Mouse (Mus musculus) limb, embryonic 14.5 days (tissue): Measurements from ENCODE around the gene Camk2b. TPM values are rescaled to one million over a fixed set of nuclear protein-coding genes. Genes with fewer than 3 reads are reported as not detected.
"Not testable (repeated sequence)": the region's sequence is repeated elsewhere in the genome, so short reads cannot be mapped to it uniquely, and the experiment has no call there.

Experiments
- ATAC-seq: fragments of 200-750 bp; cut with Nextera tagmentation; 2 replicates; pipeline ENCODE4 v1.8.0; 2017; ENCODE audit warnings: low read depth, moderate number of reproducible peaks, moderate TSS enrichment; ENCODE audit not compliant: low FRiP score
- DNase-seq: peaks from one replicate; pipeline ENCODE4 v3.0.0-alpha.2; 2015; ENCODE audit warnings: low spot score
- H3K27ac ChIP-seq: fragments of 300-500 bp; sonication (generic); replicated peaks from 2 replicates; pipeline ENCODE4 v1.5.1; 2014; ENCODE audit warnings: low read depth, mild to moderate bottlenecking, low read length, moderate library complexity, mixed read lengths
- H3K27me3 ChIP-seq: fragments of 300-500 bp; sonication (generic); 2 replicates; pipeline ENCODE4 v1.6.1; 2014; ENCODE audit warnings: low read length, mixed read lengths; ENCODE audit not compliant: control insufficient read depth, insufficient read depth
- H3K36me3 ChIP-seq: fragments of 300-500 bp; sonication (generic); 2 replicates; pipeline ENCODE4 v1.6.1; 2014; ENCODE audit warnings: mild to moderate bottlenecking, low read length, moderate library complexity, mixed read lengths; ENCODE audit not compliant: control insufficient read depth, insufficient read depth
- H3K4me1 ChIP-seq: fragments of 300-500 bp; sonication (generic); 2 replicates; pipeline ENCODE4 v1.6.1; 2014; ENCODE audit warnings: antibody characterized with exemption, low read length, mixed read lengths; ENCODE audit not compliant: control insufficient read depth, insufficient read depth
- H3K4me2 ChIP-seq: fragments of 300-500 bp; sonication (generic); replicated peaks from 2 replicates; pipeline ENCODE4 v1.6.1; 2014; ENCODE audit warnings: low read depth, mild to moderate bottlenecking, low read length, moderate library complexity; ENCODE audit not compliant: severe bottlenecking
- H3K4me3 ChIP-seq: fragments of 300-500 bp; sonication (generic); replicated peaks from 2 replicates; pipeline ENCODE4 v1.5.1; 2014; ENCODE audit warnings: low read length
- H3K9ac ChIP-seq: fragments of 300-500 bp; sonication (generic); 2 replicates; pipeline ENCODE4 v1.6.1; 2014; ENCODE audit warnings: mild to moderate bottlenecking, low read depth, low read length, moderate library complexity; ENCODE audit not compliant: severe bottlenecking
- H3K9me3 ChIP-seq: fragments of 300-500 bp; sonication (generic); 2 replicates; pipeline ENCODE4 v1.6.1; 2016; ENCODE audit warnings: low read length; ENCODE audit not compliant: control insufficient read depth
- POLR2A ChIP-seq: fragments of 200-500 bp; IDR thresholded peaks from 2 replicates; pipeline ENCODE4 v1.8.0; 2012; ENCODE audit warnings: inconsistent platforms, mild to moderate bottlenecking, moderate library complexity, borderline replicate concordance; ENCODE audit not compliant: insufficient read depth, insufficient read length; ENCODE audit errors: extremely low read depth
- WGBS: fragments of 180-500 bp; shearing (Covaris S2); extraction: QIAGEN DNeasy Blood & Tissue Kit; methylation state at CpG from one replicate; pipeline ENCODE4 v1.1.7; 2014; 5-methylcytosine and 5-hydroxymethylcytosine counted together
- polyA plus RNA-seq, 2 experiments: library from polyadenylated mRNA; depleted of rRNA in 1 of 2; stranded (reverse) in 1 of 2; unstranded in 1 of 2; fragments of >200 nt; fragmentation: Nextera tagmentation in 1 of 2; extraction: Ambion mirVana in 1 of 2; gene quantifications; 2 replicates each; pipeline versions ENCODE4 v1.2.1 to v1.2.3; 2012 to 2014

The Camk2b gene
- polyA plus RNA-seq, 2 experiments = 1.5 to 3.5 TPM

DNA sequence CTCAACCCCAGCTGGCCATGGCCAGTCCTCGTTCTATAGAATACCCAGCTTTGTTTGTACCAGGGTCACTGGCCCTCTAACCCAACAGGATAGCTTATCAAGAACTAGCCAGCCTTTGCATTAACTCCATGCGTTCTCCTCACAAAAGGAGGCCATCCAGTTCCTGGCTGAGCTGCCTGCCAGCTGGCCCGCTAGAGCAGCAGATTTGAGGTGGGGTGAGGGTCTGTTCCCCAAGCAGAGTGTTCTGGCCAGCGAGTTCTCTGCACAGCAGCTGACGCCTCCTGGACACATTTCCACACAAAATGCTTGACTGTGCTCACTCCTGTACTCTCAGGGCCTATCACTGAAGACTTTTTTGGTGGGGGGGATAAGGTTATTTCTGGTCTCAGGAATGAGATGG lies 38.6 kb upstream of the Camk2b start:
- ATAC-seq (no peak), DNase-seq (no peak)
- no peak overlapping the region for H3K4me3 ChIP-seq
- 88% methylated on average over 5 of the region's 5 CpGs for WGBS
- no peak overlapping the region for H3K27ac ChIP-seq
- peaks cover 43% of the 10 kb centered on the region for H3K36me3 ChIP-seq
- no peaks in the 10 kb centered on the region for H3K27me3 ChIP-seq
- no peaks in the 10 kb centered on the region for H3K4me1 ChIP-seq
- TF ChIP-seq POLR2A = no peak
- no peaks in the 10 kb centered on the region for H3K9me3 ChIP-seq
- H3K4me2 ChIP-seq = no peak overlapping the region
- H3K9ac ChIP-seq = no peak overlapping the region

GRCm38 (mm10) chr11:6096637-6097036 lies 30.5 kb upstream of the Camk2b start:
- not testable (repeated sequence) for H3K9ac ChIP-seq, ATAC-seq, H3K27me3 ChIP-seq, DNase-seq, H3K9me3 ChIP-seq, H3K27ac ChIP-seq, H3K36me3 ChIP-seq, H3K4me1 ChIP-seq, H3K4me2 ChIP-seq, H3K4me3 ChIP-seq
- 97% methylated on average over 2 of the region's 3 CpGs for WGBS

DNA sequence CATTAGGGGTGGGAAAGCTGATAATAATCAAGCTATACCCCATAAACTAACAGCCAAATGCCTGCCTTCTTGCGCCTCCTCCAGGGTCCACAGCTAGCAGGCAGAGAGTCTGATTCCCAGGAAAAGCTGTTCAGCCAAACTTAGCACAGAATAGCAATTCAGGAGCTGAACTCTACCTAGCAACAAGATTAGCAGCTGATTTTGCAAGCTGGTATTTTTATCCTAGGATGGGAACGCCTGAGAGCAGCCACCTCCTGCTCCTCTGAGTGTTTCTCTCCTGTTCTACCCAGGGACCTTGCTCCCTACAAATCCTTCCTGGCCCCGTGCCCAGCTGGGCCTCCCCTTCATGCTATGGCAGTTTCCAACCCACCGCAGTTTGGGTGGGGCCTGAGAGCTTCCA lies 20.8 kb upstream of the Camk2b start:
- Histone ChIP-seq H3K27me3 (no peaks in the 10 kb centered on the region), H3K36me3 (no peaks in the 10 kb centered on the region), H3K4me1 (no peaks in the 10 kb centered on the region), H3K4me2 (no peak overlapping the region), H3K4me3 (no peak overlapping the region), H3K9me3 (no peaks in the 10 kb centered on the region), H3K27ac (no peak overlapping the region), H3K9ac (no peak overlapping the region)
- 46% methylated on average over 4 of the region's 4 CpGs for WGBS
- DNase-seq = no peak
- TF ChIP-seq POLR2A = no peak
- no peak for ATAC-seq

GRCm38 (mm10) chr11:6078737-6079136 lies 12.6 kb upstream of the Camk2b start:
- H3K27me3 ChIP-seq = no peaks in the 10 kb centered on the region
- 78% methylated on average over 2 of the region's 2 CpGs for WGBS
- no peaks in the 10 kb centered on the region for H3K9me3 ChIP-seq

GRCm38 (mm10) chr11:6075618-6076066 lies 9.5 kb upstream of the Camk2b start:
- no peak overlapping the region for H3K4me2 ChIP-seq
- H3K27me3 ChIP-seq = no peaks in the 10 kb centered on the region
- ATAC-seq (no peak), DNase-seq (no peak)
- H3K9ac ChIP-seq = no peak overlapping the region
- H3K4me3 ChIP-seq = no peak overlapping the region
- H3K9me3 ChIP-seq = no peaks in the 10 kb centered on the region
- no peak for TF ChIP-seq POLR2A
- H3K4me1 ChIP-seq = no peaks in the 10 kb centered on the region
- 47% methylated on average over 8 of the region's 8 CpGs for WGBS
- no peaks in the 10 kb centered on the region for H3K36me3 ChIP-seq
- H3K27ac ChIP-seq = no peak overlapping the region

More at GRCm38 (mm10) chr11:6078737-6079136, 12.6 kb upstream of the Camk2b start:
- no peaks in the 10 kb centered on the region for H3K36me3 ChIP-seq
- ATAC-seq (no peak), DNase-seq (no peak)
- no peaks in the 10 kb centered on the region for H3K4me1 ChIP-seq
- TF ChIP-seq POLR2A = no peak
- H3K9ac ChIP-seq = no peak overlapping the region
- H3K27ac ChIP-seq = no peak overlapping the region
- H3K4me3 ChIP-seq = no peak overlapping the region
- H3K4me2 ChIP-seq = no peak overlapping the region
